Mouse (Mus musculus): Measurements from ENCODE around the gene Anpep. TPM values are rescaled to one million over a fixed set of nuclear protein-coding genes. Genes with fewer than 3 reads are reported as not detected.

The Anpep gene
- polyA plus RNA-seq, 1 experiment from 2014 or later: 26.6 TPM

GRCm38 (mm10) chr7:79890436-79891221 is 29.8 kb upstream of the Anpep start:
- no peak overlapping the region for H3K9ac ChIP-seq (ENCODE audit: low read depth, low read length)
- no peak for ATAC-seq (ENCODE audit: low read depth)

DNA sequence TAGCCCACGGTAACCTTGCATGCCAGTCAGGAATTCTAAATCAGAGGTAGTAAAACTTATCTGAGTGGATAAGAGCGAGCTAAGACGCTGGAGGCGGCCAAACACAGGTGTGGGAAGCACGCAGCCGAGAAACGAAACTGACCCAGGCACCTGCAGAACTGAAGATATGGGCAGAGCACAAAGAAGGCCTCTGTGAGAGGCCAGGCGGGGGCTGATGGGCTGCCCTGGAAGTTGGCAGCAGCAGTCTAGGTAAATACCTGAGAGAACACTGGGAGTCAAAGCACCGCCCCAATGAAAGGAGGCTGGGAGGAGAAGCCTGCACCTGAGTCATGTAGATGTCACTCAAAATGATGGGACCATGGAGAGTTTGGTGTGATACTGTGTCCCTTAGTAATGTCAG is 27.7 kb upstream of the Anpep start:
- Histone ChIP-seq H3K36me3 (ENCODE audit: control insufficient read depth, insufficient read depth) (no peaks in the 10 kb centered on the region), H3K9ac (ENCODE audit: low read depth, low read length) (no peak overlapping the region), H3K4me2 (ENCODE audit: low read depth, low read length) (no peak overlapping the region), H3K27me3 (ENCODE audit: control insufficient read depth, insufficient read depth, low read depth, low read length) (no peaks in the 10 kb centered on the region), H3K27ac (ENCODE audit: low read length) (no peak overlapping the region), H3K4me1 (ENCODE audit: control insufficient read depth, low read depth, low read length) (no peaks in the 10 kb centered on the region; the same call in 1 of the 2 replicates), H3K9me3 (replicated peaks; ENCODE audit: control insufficient read depth, low read length) (no peaks in the 10 kb centered on the region), H3K4me3 (ENCODE audit: low read depth, low read length) (no peak overlapping the region)
- no peak for ATAC-seq (ENCODE audit: low read depth)
- 79% methylated on average over 9 of the region's 9 CpGs for WGBS (ENCODE audit: insufficient replicate concordance)

More at GRCm38 (mm10) chr7:79890436-79891221, 29.8 kb upstream of the Anpep start:
- Histone ChIP-seq H3K4me2 (ENCODE audit: low read depth, low read length) (no peak overlapping the region), H3K4me1 (ENCODE audit: control insufficient read depth, low read depth, low read length) (no peaks in the 10 kb centered on the region), H3K9me3 (replicated peaks; ENCODE audit: control insufficient read depth, low read length) (no peaks in the 10 kb centered on the region), H3K4me3 (ENCODE audit: low read depth, low read length) (no peak overlapping the region), H3K27ac (ENCODE audit: low read length) (no peak overlapping the region), H3K27me3 (ENCODE audit: control insufficient read depth, insufficient read depth, low read depth, low read length) (no peaks in the 10 kb centered on the region), H3K36me3 (ENCODE audit: control insufficient read depth, insufficient read depth) (no peaks in the 10 kb centered on the region)
- 79% methylated on average over 15 of the region's 15 CpGs for WGBS (ENCODE audit: insufficient replicate concordance)

DNA sequence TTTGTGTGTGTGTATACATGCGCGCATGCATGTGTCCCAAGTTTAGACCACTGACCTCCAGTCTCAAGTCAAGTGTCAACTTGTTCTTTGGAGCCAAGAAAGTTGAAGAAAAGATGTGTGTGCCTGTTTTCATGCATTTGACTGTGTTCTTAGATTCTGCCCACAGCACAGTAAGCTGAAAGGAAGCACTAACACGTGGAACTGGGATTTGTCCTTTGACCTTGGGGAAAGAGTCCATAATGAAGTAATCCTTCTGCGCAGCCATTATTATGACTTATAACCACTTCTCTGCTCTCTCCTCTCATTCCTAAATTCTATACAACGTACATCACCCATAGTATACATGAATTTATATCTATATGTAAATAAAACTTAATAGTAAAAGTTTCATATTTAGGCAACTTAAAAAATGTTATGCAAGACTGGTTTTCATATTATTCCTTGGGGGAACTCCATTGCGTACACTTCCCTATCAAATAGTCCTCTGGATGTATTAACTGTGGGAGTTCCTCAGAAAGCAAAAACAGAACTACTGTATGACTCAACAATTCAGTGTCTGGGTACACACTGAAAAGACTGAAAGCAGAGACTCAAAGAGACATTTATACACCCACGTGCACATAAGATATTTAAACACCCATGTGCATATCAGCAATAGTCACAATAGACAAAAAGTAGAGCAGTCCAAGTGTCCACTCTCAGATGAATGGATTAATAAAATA is 22.9 kb upstream of the Anpep start:
- H3K9me3 ChIP-seq (replicated peaks; ENCODE audit: control insufficient read depth, low read length): no peaks in the 10 kb centered on the region
- no peaks in the 10 kb centered on the region; the same call in 1 of the 2 replicates for H3K36me3 ChIP-seq (ENCODE audit: control insufficient read depth, insufficient read depth)
- WGBS (ENCODE audit: insufficient replicate concordance): 72% methylated on average over 7 of the region's 7 CpGs
- ATAC-seq (ENCODE audit: low read depth): no peak
- H3K4me1 ChIP-seq (ENCODE audit: control insufficient read depth, low read depth, low read length): no peaks in the 10 kb centered on the region; the same call in 1 of the 2 replicates
- no peak overlapping the region for H3K4me2 ChIP-seq (ENCODE audit: low read depth, low read length)
- H3K9ac ChIP-seq (ENCODE audit: low read depth, low read length): no peak overlapping the region
- H3K27me3 ChIP-seq (ENCODE audit: control insufficient read depth, insufficient read depth, low read depth, low read length): no peaks in the 10 kb centered on the region
- no peak overlapping the region for H3K27ac ChIP-seq (ENCODE audit: low read length)
- H3K4me3 ChIP-seq (ENCODE audit: low read depth, low read length): no peak overlapping the region

GRCm38 (mm10) chr7:79881901-79882300 is 21.0 kb upstream of the Anpep start:
- Histone ChIP-seq H3K9ac (ENCODE audit: low read depth, low read length) (no peak overlapping the region), H3K4me1 (ENCODE audit: control insufficient read depth, low read depth, low read length) (no peaks in the 10 kb centered on the region; the same call in 1 of the 2 replicates), H3K27me3 (ENCODE audit: control insufficient read depth, insufficient read depth, low read depth, low read length) (no peaks in the 10 kb centered on the region), H3K4me2 (ENCODE audit: low read depth, low read length) (no peak overlapping the region), H3K4me3 (ENCODE audit: low read depth, low read length) (no peak overlapping the region), H3K9me3 (replicated peaks; ENCODE audit: control insufficient read depth, low read length) (no peaks in the 10 kb centered on the region), H3K36me3 (ENCODE audit: control insufficient read depth, insufficient read depth) (no peaks in the 10 kb centered on the region; the same call in 1 of the 2 replicates), H3K27ac (ENCODE audit: low read length) (no peak overlapping the region)
- 80% methylated on average over 6 of the region's 6 CpGs for WGBS (ENCODE audit: insufficient replicate concordance)
- no peak for ATAC-seq (ENCODE audit: low read depth)

- no peaks in the 10 kb centered on the region for H3K9me3 ChIP-seq (replicated peaks; ENCODE audit: control insufficient read depth, low read length)
- H3K27ac ChIP-seq (ENCODE audit: low read length): no peak overlapping the region
- no peak for ATAC-seq (ENCODE audit: low read depth)
- no peak overlapping the region for H3K9ac ChIP-seq (ENCODE audit: low read depth, low read length)
- 52% methylated on average over 3 of the region's 3 CpGs for WGBS (ENCODE audit: insufficient replicate concordance)
- H3K4me3 ChIP-seq (ENCODE audit: low read depth, low read length): no peak overlapping the region
- no peaks in the 10 kb centered on the region for H3K27me3 ChIP-seq (ENCODE audit: control insufficient read depth, insufficient read depth, low read depth, low read length)
- no peaks in the 10 kb centered on the region; the same call in 1 of the 2 replicates for H3K4me1 ChIP-seq (ENCODE audit: control insufficient read depth, low read depth, low read length)
- H3K36me3 ChIP-seq (ENCODE audit: control insufficient read depth, insufficient read depth): no peaks in the 10 kb centered on the region; the same call in 1 of the 2 replicates
- no peak overlapping the region for H3K4me2 ChIP-seq (ENCODE audit: low read depth, low read length)
These were observed 20.1 kb upstream of the Anpep start for GRCm38 (mm10) chr7:79880998-79881397.

- no peaks in the 10 kb centered on the region for H3K27me3 ChIP-seq (ENCODE audit: control insufficient read depth, insufficient read depth, low read depth, low read length)
- H3K4me1 ChIP-seq (ENCODE audit: control insufficient read depth, low read depth, low read length): no peaks in the 10 kb centered on the region; the same call in 1 of the 2 replicates
- H3K36me3 ChIP-seq (ENCODE audit: control insufficient read depth, insufficient read depth): no peaks in the 10 kb centered on the region; the same call in 1 of the 2 replicates
- 83% methylated on average over 6 of the region's 6 CpGs for WGBS (ENCODE audit: insufficient replicate concordance)
- no peak overlapping the region for H3K27ac ChIP-seq (ENCODE audit: low read length)
- H3K9me3 ChIP-seq (replicated peaks; ENCODE audit: control insufficient read depth, low read length): no peaks in the 10 kb centered on the region
- no peak overlapping the region for H3K9ac ChIP-seq (ENCODE audit: low read depth, low read length)
- no peak for ATAC-seq (ENCODE audit: low read depth)
- H3K4me2 ChIP-seq (ENCODE audit: low read depth, low read length): no peak overlapping the region
- no peak overlapping the region for H3K4me3 ChIP-seq (ENCODE audit: low read depth, low read length)
These were observed 19.2 kb upstream of the Anpep start for GRCm38 (mm10) chr7:79880033-79880432.

- no peak overlapping the region for H3K4me2 ChIP-seq (ENCODE audit: low read depth, low read length)
- WGBS (ENCODE audit: insufficient replicate concordance): 49% methylated on average over 2 of the region's 2 CpGs
- no peaks in the 10 kb centered on the region; the same call in 1 of the 2 replicates for H3K36me3 ChIP-seq (ENCODE audit: control insufficient read depth, insufficient read depth)
- H3K4me1 ChIP-seq (ENCODE audit: control insufficient read depth, low read depth, low read length): no peaks in the 10 kb centered on the region; the same call in 1 of the 2 replicates
- H3K4me3 ChIP-seq (ENCODE audit: low read depth, low read length): no peak overlapping the region
- H3K27ac ChIP-seq (ENCODE audit: low read length): no peak overlapping the region
- no peaks in the 10 kb centered on the region for H3K9me3 ChIP-seq (replicated peaks; ENCODE audit: control insufficient read depth, low read length)
- ATAC-seq (ENCODE audit: low read depth): no peak
- no peaks in the 10 kb centered on the region for H3K27me3 ChIP-seq (ENCODE audit: control insufficient read depth, insufficient read depth, low read depth, low read length)
- H3K9ac ChIP-seq (ENCODE audit: low read depth, low read length): no peak overlapping the region
These were observed 17.7 kb upstream of the Anpep start for GRCm38 (mm10) chr7:79878455-79879025.

DNA sequence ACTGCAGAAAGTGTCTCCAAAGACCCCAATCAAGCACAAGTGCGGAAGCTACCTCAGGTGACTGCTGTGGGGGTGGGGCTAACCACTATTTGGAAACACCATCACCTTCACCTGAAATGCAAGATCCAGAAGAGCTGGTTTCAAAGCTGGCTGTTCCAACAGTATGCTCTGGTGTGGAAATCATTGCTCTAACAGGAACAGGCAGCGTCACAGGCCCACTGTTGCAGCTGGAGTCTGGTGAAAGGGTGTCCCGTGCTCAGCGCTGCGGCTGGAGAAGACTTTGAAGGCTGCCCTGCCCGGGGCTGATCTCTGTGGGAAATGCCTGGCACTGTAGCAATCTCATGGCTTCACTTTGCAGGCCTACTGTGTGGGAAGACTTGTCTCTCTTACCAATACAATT is 12.5 kb upstream of the Anpep start:
- no peak overlapping the region for H3K27ac ChIP-seq (ENCODE audit: low read length)
- no peaks in the 10 kb centered on the region for H3K4me1 ChIP-seq (ENCODE audit: control insufficient read depth, low read depth, low read length)
- no peak overlapping the region for H3K4me2 ChIP-seq (ENCODE audit: low read depth, low read length)
- WGBS (ENCODE audit: insufficient replicate concordance): 64% methylated on average over 6 of the region's 6 CpGs
- no peak overlapping the region for H3K4me3 ChIP-seq (ENCODE audit: low read depth, low read length)
- ATAC-seq (ENCODE audit: low read depth): no peak
- no peak overlapping the region for H3K9ac ChIP-seq (ENCODE audit: low read depth, low read length)
- H3K27me3 ChIP-seq (ENCODE audit: control insufficient read depth, insufficient read depth, low read depth, low read length): no peaks in the 10 kb centered on the region
- H3K9me3 ChIP-seq (replicated peaks; ENCODE audit: control insufficient read depth, low read length): no peaks in the 10 kb centered on the region
- no peaks in the 10 kb centered on the region for H3K36me3 ChIP-seq (ENCODE audit: control insufficient read depth, insufficient read depth)

Measured in liver, embryonic 16.5 days (tissue).